Mouse (Mus musculus) testis, adult 2 months (tissue): ENCODE data around the gene Msh5. TPM values are rescaled to one million over a fixed set of nuclear protein-coding genes. Genes with fewer than 3 reads are reported as not detected.

Experiments
- H3K27ac ChIP-seq: fragments of 200-500 bp; 2 replicates; pipeline ENCODE4 v1.5.1; 2012; ENCODE audit warnings: low read depth, low read length; ENCODE audit not compliant: control insufficient read depth, insufficient read depth
- H3K27me3 ChIP-seq: fragments of 200-500 bp; 2 replicates; pipeline ENCODE4 v1.6.1; 2012; ENCODE audit warnings: mild to moderate bottlenecking, low read length, moderate library complexity; ENCODE audit not compliant: control insufficient read depth, insufficient read depth
- H3K36me3 ChIP-seq: fragments of 200-500 bp; 2 replicates; pipeline ENCODE4 v1.6.1; 2012; ENCODE audit warnings: mild to moderate bottlenecking, low read length; ENCODE audit not compliant: control insufficient read depth, insufficient read depth
- H3K4me1 ChIP-seq: fragments of 200-500 bp; 2 replicates; pipeline ENCODE4 v1.6.1; 2012; ENCODE audit warnings: low read length; ENCODE audit not compliant: control insufficient read depth, insufficient read depth
- H3K4me3 ChIP-seq: fragments of 200-500 bp; 2 replicates; pipeline ENCODE4 v1.5.1; 2012; ENCODE audit warnings: low read depth, mild to moderate bottlenecking, low read length, moderate library complexity, mixed read lengths; ENCODE audit not compliant: control insufficient read depth
- CTCF ChIP-seq: fragments of 200-500 bp; IDR thresholded peaks from 2 replicates; pipeline ENCODE4 v1.5.1; 2012; ENCODE audit warnings: low read depth, mild to moderate bottlenecking, inconsistent platforms, low read length, moderate library complexity; ENCODE audit not compliant: control insufficient read depth, insufficient read depth, insufficient replicate concordance
- POLR2A ChIP-seq: fragments of 200-500 bp; IDR thresholded peaks from 2 replicates; pipeline ENCODE4 v1.6.1; 2012; ENCODE audit warnings: low read depth, mild to moderate bottlenecking, inconsistent platforms, low read length, moderate library complexity; ENCODE audit not compliant: control insufficient read depth
- polyA plus RNA-seq: library from polyadenylated mRNA; depleted of rRNA; stranded (reverse); fragments of >200 nt; gene quantifications from 2 replicates; pipeline ENCODE4 v1.2.3, GENCODE M21; 2012

Gene Msh5
- polyA plus RNA-seq, 1 experiment: 19.3 TPM

DNA sequence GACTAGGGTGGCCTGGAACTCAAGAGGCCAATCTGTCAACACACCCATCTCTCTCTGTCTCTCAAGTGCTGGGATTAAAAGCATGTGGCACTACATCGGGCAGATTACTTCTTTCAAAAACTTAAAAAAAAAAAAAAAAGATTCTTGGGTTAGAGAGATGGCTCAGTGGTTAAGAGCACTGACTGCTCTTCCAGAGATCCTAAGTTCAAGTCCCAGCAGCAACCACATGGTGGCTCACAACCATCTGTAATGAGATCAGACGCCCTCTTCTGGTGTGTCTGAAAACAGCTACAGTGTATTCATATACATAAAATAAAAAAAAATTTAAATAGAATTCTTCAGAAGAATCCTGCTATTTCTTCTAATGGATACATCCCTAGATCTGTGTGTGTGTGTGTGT, 41.6 kb upstream of the Msh5 start:
- no peaks in the 10 kb centered on the region for H3K27me3 ChIP-seq
- no peak overlapping the region for H3K4me3 ChIP-seq
- TF ChIP-seq POLR2A: no peak
- no peak for TF ChIP-seq CTCF
- no peaks in the 10 kb centered on the region; the same call in 1 of the 2 replicates for H3K36me3 ChIP-seq
- H3K27ac ChIP-seq: no peak overlapping the region
- peaks cover 5% of the 10 kb centered on the region; the same call in 1 of the 2 replicates for H3K4me1 ChIP-seq

DNA sequence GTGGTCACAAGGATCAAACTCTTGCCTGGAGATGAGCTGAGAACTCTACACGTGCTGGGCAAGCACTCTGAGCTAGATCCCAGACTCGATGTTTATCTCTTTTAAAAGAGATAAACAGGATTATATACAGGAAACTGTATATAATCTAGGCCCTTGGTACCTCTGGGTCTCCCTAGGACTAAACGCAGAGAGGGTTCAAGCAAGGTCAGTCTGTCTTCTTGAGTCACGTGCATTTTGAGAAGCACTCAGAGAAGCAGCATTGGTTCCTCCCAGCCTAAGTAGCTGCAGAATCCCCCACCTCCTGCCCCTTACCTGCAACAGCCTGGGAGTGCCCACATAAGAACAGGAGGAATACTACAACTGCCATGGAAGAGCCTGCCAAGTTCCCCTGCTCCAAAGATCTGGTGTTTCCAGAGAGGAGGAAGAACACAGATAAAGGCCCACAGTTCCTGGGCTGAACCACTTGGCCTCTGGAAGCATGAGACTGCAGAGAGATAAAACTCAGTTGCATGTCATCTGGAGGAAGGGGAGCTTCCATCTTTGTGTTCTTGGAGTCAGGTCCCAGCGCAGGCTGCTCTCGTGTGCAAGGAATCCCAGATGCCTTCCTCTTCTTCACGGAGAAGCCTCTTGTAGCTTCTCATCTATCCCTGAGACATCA, 38.8 kb upstream of the Msh5 start, which contains the start of gene Ly6g6f:
Gene Ly6g6f, minus strand, starts transcription at position 403 of the 658 bp plus-strand sequence.
- H3K4me3 ChIP-seq: no peak within 1 kb of the TSS
- TF ChIP-seq CTCF (no peak), POLR2A (no peak)
- H3K27ac ChIP-seq: no peak within 1 kb of the TSS

DNA sequence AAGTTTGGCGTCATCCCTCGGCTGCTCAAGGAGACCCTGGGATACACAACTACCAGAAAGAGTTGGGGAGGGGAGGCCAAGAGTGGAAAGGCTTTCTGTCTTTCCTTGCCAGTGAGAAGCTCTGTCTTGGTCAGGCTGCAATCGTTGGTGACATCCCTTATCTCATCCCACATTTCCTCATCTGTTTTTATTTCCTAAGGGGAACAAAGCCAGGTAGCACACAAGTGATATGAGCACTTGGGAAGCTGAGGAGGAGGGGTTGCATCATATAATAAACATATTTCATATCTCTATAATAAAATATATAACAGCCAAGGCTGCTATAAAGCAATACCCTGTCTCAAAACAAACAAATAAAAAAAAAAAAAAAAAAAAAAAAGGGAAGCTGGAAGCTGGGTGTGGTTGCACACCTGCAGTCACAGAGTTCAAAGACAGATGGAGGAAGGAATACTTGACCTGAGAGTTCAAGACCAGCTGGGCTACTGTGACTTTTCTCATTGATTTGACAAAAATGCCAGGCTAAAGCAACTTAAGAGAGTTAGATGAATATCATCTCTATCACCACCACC, 37.5 kb upstream of the Msh5 start:
- Histone ChIP-seq H3K27ac (no peak overlapping the region), H3K36me3 (no peaks in the 10 kb centered on the region), H3K4me3 (no peak overlapping the region), H3K4me1 (peaks cover 2% of the 10 kb centered on the region; the same call in 1 of the 2 replicates), H3K27me3 (no peaks in the 10 kb centered on the region)
- TF ChIP-seq POLR2A: no peak
- TF ChIP-seq CTCF: no peak

More for the DNA sequence above, 38.8 kb upstream of the Msh5 start, which contains the start of gene Ly6g6f:
- no peaks in the 10 kb centered on the region for H3K27me3 ChIP-seq
- peaks cover 4% of the 10 kb centered on the region; the same call in 1 of the 2 replicates for H3K4me1 ChIP-seq
- no peaks in the 10 kb centered on the region for H3K36me3 ChIP-seq

DNA sequence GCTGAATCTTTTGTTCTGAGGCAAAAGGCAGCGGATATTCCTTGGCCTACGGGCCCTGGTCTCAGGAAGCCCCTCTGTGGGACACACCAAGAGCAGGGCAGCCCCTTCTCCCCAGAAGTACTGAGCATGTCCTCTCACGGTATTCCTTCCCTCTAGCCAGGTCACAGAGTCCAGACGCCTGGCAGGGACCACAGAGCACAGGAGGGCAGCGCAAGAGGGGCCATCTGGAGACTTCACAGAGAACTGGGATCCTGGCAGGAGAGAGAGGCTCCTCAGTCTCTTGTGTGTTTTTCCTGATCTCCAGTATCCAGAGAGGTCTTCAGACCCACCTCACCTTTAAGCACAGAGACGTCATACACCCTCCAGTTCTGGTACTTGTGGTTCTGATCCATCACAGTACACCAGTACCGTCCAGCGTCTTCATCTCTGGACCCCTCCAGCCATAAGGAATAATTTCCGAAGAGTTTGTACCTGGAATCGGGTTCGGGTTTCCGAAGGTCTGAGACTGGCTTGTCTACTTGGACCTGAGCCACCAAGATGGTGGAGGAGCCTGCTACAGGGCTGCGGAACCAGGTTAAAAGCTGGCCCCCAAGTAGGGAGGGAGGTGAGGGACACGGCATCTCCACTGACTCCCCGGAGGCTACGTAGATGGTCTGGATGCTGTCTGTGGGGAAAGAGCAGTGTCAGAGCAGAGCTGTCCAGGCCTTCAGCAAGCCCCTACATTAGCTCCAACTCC, 36.5 kb upstream of the Msh5 start:
- Histone ChIP-seq H3K4me3 (no peak overlapping the region), H3K27ac (no peak overlapping the region), H3K36me3 (no peaks in the 10 kb centered on the region), H3K4me1 (peaks cover 2% of the 10 kb centered on the region; the same call in 1 of the 2 replicates), H3K27me3 (no peaks in the 10 kb centered on the region)
- TF ChIP-seq POLR2A (no peak), CTCF (no peak)

DNA sequence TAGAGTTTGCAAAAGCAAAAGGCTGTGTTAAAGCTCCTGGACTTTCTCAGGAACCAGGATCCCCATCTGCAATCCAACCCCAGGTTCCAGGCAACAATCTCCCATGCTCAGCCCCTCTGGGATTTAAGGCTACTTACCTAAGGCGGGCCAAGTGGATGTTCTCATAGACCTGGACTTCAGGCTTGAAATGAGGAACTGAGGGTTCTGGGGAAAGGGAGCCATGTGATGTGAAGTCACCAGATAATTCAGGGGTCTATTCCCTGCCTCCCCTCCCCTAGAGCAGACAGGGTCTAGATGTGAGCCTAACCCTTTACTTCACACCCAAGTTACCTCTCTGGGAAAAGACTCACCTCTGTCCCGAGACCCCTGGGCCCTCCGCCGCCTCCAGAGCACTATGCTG, 34.2 kb upstream of the Msh5 start:
- TF ChIP-seq POLR2A (no peak), CTCF (no peak)
- H3K4me1 ChIP-seq: peaks cover 2% of the 10 kb centered on the region

DNA sequence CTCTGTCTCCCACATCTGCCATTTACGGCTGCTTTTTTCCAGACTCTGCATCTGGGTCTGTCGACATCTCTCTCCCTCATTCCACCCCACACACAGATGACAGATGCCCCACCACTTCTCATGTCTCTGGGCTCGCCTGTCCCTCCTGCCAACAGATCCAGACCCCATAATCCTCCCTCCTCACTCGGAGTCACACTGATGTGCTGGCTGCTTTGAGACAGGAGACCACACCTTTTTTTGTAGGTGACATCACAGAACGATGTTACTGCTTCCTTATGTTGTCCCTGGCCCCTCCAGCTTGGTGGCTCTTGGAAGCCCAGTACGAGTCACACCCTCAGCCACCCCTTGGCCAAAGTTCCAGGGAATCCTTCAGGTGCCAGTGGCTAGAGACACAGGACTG, 33.7 kb upstream of the Msh5 start:
- TF ChIP-seq CTCF: no peak
- no peak for TF ChIP-seq POLR2A
- H3K36me3 ChIP-seq: no peaks in the 10 kb centered on the region
- no peak overlapping the region for H3K27ac ChIP-seq
- H3K4me1 ChIP-seq: peaks cover 2% of the 10 kb centered on the region
- H3K4me3 ChIP-seq: no peak overlapping the region
- no peaks in the 10 kb centered on the region for H3K27me3 ChIP-seq

More for the DNA sequence above, 34.2 kb upstream of the Msh5 start:
- H3K27ac ChIP-seq: no peak overlapping the region
- no peak overlapping the region for H3K4me3 ChIP-seq
- no peaks in the 10 kb centered on the region for H3K27me3 ChIP-seq
- no peaks in the 10 kb centered on the region for H3K36me3 ChIP-seq

DNA sequence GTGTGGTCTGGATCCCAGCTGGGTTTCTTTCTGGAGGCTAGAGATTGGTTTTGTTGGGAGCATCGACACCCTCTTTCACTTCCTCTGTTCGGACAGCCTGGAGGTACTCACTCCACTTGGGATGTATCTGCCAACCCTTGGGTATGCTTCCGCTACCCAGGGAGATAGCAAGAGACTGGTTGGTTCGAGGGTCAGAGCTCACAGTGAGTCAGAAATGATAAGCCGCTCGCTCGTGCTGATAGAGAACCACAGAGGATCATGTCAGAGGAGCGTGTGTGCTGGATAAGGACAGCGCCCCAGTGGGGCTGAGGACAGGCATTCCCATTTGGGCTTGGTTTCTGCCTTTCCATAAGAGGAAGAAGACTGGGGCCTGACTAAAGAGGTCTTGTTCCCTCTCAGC, 33.2 kb upstream of the Msh5 start:
- Histone ChIP-seq H3K36me3 (no peaks in the 10 kb centered on the region), H3K4me3 (no peak overlapping the region), H3K27ac (no peak overlapping the region), H3K4me1 (peaks cover 2% of the 10 kb centered on the region), H3K27me3 (no peaks in the 10 kb centered on the region)
- TF ChIP-seq POLR2A (no peak), CTCF (no peak)
